Mouse (Mus musculus): Measurements from ENCODE around the gene Hoxa4. TPM values are rescaled to one million over a fixed set of nuclear protein-coding genes. Genes with fewer than 3 reads are reported as not detected.
A peak's percentile ranks its signal among the peaks of the same experiment; 100 is the strongest.

Gene Hoxa4
- polyA plus RNA-seq, 1 experiment: 2.4 TPM

DNA sequence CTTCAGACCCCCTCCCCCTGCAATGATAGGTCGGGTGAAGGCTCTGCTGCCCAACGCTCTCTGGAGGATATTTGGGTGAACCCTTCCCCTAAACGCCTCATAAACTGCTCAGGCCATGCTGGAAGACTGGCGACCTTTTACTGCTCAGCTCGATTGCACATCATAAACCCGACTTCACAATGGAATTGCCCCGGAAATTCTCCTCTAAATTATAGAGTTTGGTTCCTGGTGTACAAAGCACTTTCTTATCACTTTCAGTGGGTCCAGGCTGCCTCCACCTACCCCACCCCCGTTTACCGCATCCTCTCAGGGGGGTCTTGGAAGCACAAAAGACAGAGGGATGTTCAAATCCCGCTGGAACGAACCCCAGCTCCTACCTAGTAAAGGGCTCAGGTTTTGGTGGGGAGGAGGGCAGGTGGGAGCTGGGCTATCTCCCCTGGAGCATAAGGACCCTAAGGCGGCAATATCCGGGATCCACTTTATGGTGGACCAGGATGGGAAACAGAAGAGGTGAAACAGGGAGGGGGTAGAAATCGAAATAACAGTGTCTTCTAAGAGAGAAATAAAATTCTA is 27.2 kb upstream of the Hoxa4 start:
- Histone ChIP-seq H3K4me3 (ENCODE audit: low read depth, low read length) (no peak overlapping the region), H3K36me3 (ENCODE audit: control insufficient read depth, insufficient read depth, low read length) (no peaks in the 10 kb centered on the region), H3K27ac (ENCODE audit: insufficient read depth, low read depth, low read length) (no peak overlapping the region), H3K4me1 (ENCODE audit: control insufficient read depth, insufficient read depth, insufficient read length, low read length) (peaks cover 8% of the 10 kb centered on the region), H3K27me3 (ENCODE audit: control insufficient read depth, insufficient read depth, low read length) (peaks cover 82% of the 10 kb centered on the region)
- 27% methylated on average over 14 of the region's 14 CpGs for WGBS
- TF ChIP-seq POLR2A (IDR thresholded peaks at IDR 0.05; ENCODE audit: low read depth, low read length) (no peak), CTCF (IDR thresholded peaks at IDR 0.05; ENCODE audit: extremely low read depth, insufficient read length, insufficient replicate concordance, low read depth, low read length) (no peak)

DNA sequence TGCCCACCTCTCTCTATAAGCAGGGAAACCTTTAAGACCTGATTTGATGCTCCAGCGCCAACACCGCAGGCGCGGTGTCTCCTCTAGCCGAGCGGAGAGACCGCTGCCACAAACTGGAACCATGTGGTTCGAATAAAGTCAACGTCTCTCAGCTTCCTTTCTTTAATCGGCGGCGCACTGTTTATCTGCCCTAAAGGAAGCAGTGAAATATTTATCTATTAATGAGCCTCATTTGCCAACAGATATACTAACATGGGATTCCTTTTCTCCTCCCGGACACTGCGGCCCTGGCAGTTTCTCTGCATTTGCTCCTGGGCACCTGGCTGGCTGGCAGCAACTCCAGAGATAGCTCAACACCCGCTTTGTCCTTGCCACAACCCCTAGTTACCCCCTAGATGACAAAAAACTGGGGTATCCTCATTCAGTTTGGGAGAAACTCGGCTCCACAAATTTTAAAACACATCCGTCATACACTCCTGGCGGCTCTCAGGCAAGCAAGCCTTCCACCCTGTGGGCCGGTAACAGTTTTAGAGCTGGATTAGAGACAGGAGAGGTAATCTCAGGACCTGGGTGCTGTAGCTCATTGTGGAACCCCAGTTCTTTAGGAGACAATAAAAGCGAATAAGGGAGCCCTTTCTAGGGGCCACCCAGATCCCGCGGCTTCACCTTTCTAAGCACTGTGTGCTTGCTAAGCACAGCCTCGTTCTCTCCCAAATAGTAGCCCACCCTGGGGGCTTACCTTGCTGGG is 26.5 kb upstream of the Hoxa4 start:
- WGBS: 17% methylated on average over 23 of the region's 23 CpGs
- H3K4me1 ChIP-seq (ENCODE audit: control insufficient read depth, insufficient read depth, insufficient read length, low read length): peaks cover 10% of the 10 kb centered on the region
- peaks cover 86% of the 10 kb centered on the region for H3K27me3 ChIP-seq (ENCODE audit: control insufficient read depth, insufficient read depth, low read length)
- no peak overlapping the region for H3K27ac ChIP-seq (ENCODE audit: insufficient read depth, low read depth, low read length)
- no peak for TF ChIP-seq CTCF (IDR thresholded peaks at IDR 0.05; ENCODE audit: extremely low read depth, insufficient read length, insufficient replicate concordance, low read depth, low read length)
- no peaks in the 10 kb centered on the region for H3K36me3 ChIP-seq (ENCODE audit: control insufficient read depth, insufficient read depth, low read length)
- H3K4me3 ChIP-seq (ENCODE audit: low read depth, low read length): peak overlapping the region; percentile 56

DNA sequence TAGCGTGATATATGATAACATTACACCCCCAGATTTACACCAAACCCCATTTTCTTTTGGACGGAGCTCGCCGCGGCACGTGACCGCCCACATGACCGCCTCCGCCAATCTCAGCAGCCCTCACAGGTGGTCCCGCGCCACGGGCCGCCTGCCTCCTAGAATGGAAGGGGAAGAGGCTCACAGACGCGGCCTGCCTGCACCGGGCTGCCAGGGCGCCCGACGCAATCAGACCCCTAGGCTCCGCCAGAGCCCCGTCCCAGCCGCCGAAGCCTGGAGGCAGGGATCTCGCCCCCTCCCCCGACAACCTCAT is 25.9 kb upstream of the Hoxa4 start:
- H3K36me3 ChIP-seq (ENCODE audit: control insufficient read depth, insufficient read depth, low read length): no peaks in the 10 kb centered on the region
- peak; percentile 44 for TF ChIP-seq POLR2A (IDR thresholded peaks at IDR 0.05; ENCODE audit: low read depth, low read length)
- no peak for TF ChIP-seq CTCF (IDR thresholded peaks at IDR 0.05; ENCODE audit: extremely low read depth, insufficient read length, insufficient replicate concordance, low read depth, low read length)
- WGBS: 2% methylated on average over 25 of the region's 25 CpGs
- H3K4me3 ChIP-seq (ENCODE audit: low read depth, low read length): peak overlapping the region; percentile 56
- H3K27ac ChIP-seq (ENCODE audit: insufficient read depth, low read depth, low read length): no peak overlapping the region
- H3K4me1 ChIP-seq (ENCODE audit: control insufficient read depth, insufficient read depth, insufficient read length, low read length): peaks cover 16% of the 10 kb centered on the region
- peaks cover 88% of the 10 kb centered on the region for H3K27me3 ChIP-seq (ENCODE audit: control insufficient read depth, insufficient read depth, low read length)

DNA sequence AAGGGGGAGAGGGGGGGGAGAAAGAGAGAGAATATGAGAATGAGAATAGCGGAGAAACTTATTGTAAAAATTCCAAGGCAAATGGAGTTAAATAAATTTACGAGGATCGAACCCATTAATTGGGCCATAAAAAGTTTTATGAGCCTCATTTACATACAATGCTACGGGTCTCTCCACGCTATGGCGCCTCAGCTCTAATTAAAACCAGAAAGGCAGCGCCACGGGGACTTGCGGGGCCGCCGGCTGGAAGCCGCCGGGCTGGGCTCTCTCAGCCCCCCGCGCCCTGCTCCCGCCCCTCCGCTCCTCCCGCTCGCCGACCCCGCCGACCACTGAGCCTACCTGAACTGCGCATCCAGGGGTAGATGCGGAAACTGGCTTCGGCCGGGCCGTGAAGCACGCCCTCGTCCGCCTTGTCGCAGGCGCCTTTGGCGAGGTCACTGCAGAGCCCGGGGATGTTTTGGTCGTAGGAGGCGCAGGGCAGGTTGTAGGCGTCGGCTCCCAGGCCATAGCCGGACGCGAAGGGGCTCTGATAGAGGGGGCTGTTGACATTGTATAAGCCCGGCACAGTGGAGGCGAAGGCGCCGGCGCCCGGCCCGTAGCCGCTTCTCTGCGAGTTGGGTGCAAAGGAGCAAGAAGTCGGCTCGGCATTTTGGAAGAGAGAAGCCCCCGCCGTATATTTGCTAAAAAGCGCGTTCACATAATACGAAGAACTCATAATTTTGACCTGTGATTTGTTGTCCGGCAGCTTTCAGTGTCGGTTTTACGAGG is 25.3 kb upstream of the Hoxa4 start:
- WGBS: 3% methylated on average over 60 of the region's 60 CpGs
- H3K27ac ChIP-seq (ENCODE audit: insufficient read depth, low read depth, low read length): no peak overlapping the region
- peaks cover 88% of the 10 kb centered on the region for H3K27me3 ChIP-seq (ENCODE audit: control insufficient read depth, insufficient read depth, low read length)
- H3K4me3 ChIP-seq (ENCODE audit: low read depth, low read length): peak overlapping the region; percentile 56
- no peaks in the 10 kb centered on the region for H3K36me3 ChIP-seq (ENCODE audit: control insufficient read depth, insufficient read depth, low read length)
- TF ChIP-seq CTCF (IDR thresholded peaks at IDR 0.05; ENCODE audit: extremely low read depth, insufficient read length, insufficient replicate concordance, low read depth, low read length) (no peak), POLR2A (IDR thresholded peaks at IDR 0.05; ENCODE audit: low read depth, low read length) (no peak)
- peaks cover 16% of the 10 kb centered on the region for H3K4me1 ChIP-seq (ENCODE audit: control insufficient read depth, insufficient read depth, insufficient read length, low read length)

DNA sequence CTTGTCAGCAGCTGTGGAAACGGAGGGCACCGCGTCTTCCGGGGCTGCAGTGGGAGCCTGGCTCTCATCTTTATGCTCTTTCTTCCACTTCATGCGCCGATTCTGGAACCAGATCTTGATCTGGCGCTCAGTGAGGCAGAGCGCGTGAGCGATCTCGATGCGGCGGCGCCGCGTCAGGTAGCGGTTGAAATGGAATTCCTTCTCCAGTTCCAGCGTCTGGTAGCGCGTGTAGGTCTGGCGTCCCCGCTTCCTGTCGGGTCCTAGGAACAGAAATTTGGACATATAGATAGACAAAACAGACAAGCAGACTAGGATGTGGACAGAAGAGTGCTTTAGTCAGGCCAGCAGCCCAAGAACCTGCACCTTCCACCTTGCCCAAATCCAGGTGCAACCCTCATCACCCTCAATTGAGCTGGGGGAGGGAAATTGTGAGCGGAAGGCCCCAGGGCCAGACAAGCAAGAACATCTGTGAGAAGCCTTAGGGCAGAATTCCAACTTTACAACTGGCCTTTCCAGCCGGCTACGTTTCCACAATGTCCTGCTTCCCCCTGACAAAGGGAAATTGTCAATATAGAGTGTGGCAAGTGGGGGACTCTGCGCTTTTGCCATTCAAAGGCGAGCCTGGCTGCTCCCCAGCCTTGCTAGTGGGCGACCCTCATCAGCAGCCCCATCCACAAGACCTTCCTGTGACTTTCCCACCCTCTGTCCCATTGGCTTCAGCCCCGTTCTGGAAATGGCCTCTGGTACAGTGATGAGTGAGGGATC is 24.4 kb upstream of the Hoxa4 start:
- no peaks in the 10 kb centered on the region for H3K36me3 ChIP-seq (ENCODE audit: control insufficient read depth, insufficient read depth, low read length)
- TF ChIP-seq CTCF (IDR thresholded peaks at IDR 0.05; ENCODE audit: extremely low read depth, insufficient read length, insufficient replicate concordance, low read depth, low read length): no peak
- no peak for TF ChIP-seq POLR2A (IDR thresholded peaks at IDR 0.05; ENCODE audit: low read depth, low read length)
- peaks cover 11% of the 10 kb centered on the region for H3K4me1 ChIP-seq (ENCODE audit: control insufficient read depth, insufficient read depth, insufficient read length, low read length)
- H3K4me3 ChIP-seq (ENCODE audit: low read depth, low read length): 0 out of 2 replicates have a peak overlapping the region, but pooled peaks have one; percentile 12
- WGBS: 11% methylated on average over 30 of the region's 30 CpGs
- no peak overlapping the region for H3K27ac ChIP-seq (ENCODE audit: insufficient read depth, low read depth, low read length)
- H3K27me3 ChIP-seq (ENCODE audit: control insufficient read depth, insufficient read depth, low read length): peaks cover 87% of the 10 kb centered on the region

DNA sequence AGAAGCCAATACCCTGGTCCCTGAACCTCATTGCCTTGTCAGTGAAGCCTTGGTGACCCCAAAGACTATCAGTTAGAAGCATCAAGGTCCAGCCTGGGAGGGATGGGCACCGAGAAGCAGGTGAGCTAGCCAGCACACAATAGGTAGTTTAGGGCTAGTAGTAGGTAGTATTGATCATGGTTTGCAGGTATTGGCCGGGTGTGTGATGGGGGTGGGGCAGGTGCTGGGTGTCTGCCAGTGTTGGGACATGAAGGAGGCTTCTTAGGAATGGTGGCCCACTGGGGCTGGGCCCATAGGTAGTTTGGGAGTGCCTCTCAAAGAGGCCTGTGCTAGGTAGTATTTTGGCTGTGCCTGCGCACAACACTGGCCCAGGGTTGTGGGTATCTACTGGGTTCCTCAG is 23.5 kb upstream of the Hoxa4 start:
- no peaks in the 10 kb centered on the region for H3K36me3 ChIP-seq (ENCODE audit: control insufficient read depth, insufficient read depth, low read length)
- H3K27me3 ChIP-seq (ENCODE audit: control insufficient read depth, insufficient read depth, low read length): peaks cover 84% of the 10 kb centered on the region
- WGBS: 35% methylated on average over 3 of the region's 3 CpGs
- no peak overlapping the region for H3K4me3 ChIP-seq (ENCODE audit: low read depth, low read length)
- H3K27ac ChIP-seq (ENCODE audit: insufficient read depth, low read depth, low read length): no peak overlapping the region
- peaks cover 11% of the 10 kb centered on the region for H3K4me1 ChIP-seq (ENCODE audit: control insufficient read depth, insufficient read depth, insufficient read length, low read length)
- no peak for TF ChIP-seq CTCF (IDR thresholded peaks at IDR 0.05; ENCODE audit: extremely low read depth, insufficient read length, insufficient replicate concordance, low read depth, low read length)
- TF ChIP-seq POLR2A (IDR thresholded peaks at IDR 0.05; ENCODE audit: low read depth, low read length): no peak

All from small intestine, adult 2 months (tissue).